Mouse (Mus musculus): ENCODE data around the gene Ptpre.

GRCm38 (mm10) chr7:135655113-135655512 is 117.8 kb downstream of the Ptpre start:
- TF ChIP-seq POLR2A (IDR thresholded peaks at IDR 0.05; ENCODE audit: borderline replicate concordance, insufficient read depth, low read length) = no peak
- TF ChIP-seq CTCF (IDR thresholded peaks at IDR 0.05; ENCODE audit: borderline replicate concordance, insufficient read depth, low read depth, low read length) = no peak
